ENCODE assay signal across 25 mouse cellular contexts in the genomic region with DNA sequence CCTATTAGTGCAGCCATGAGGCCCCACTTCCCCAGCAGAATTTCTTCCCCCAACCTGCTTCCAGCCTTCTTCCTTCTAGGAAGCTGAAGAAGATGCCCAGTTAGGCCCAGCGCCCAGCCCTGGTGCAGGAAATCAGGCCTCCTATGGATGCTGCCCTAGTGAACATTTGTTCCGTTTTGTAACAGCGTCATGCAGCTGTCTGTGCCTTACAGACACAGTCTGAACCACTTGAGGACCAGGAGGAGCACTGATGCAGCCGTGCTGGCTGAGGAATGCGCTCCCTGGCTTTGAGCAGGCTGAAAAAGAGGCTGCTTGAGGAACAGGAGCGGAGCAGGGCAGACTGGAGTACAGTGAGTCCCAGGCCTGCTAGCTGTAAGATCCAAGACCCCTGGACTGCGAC. TPM values are rescaled to one million over a fixed set of nuclear protein-coding genes. Genes with fewer than 3 reads are reported as not detected.
A peak's percentile ranks its signal among the peaks of the same experiment; 100 is the strongest.
DNase-seq lines count a peak whose midpoint lies in the region; ATAC-seq and TF ChIP-seq lines count a peak whose summit lies in the region.
"Had no signal": no experiment of that assay in that cellular context is flagged by ENCODE, and none has a peak within 500 bp of the region (broad histone marks: within the 10 kb centered on the region; RNA-seq: fewer than 3 reads in every experiment).

No protein-coding gene starts in this region.

- no peak overlapping the region for H3K4me3 ChIP-seq in hindbrain, embryonic 11.5 days (ENCODE audit: low read depth, low read length)
- no peak overlapping the region for H3K4me3 ChIP-seq in hindbrain, embryonic 16.5 days (ENCODE audit: low read length)
- no peak overlapping the region for H3K4me3 ChIP-seq in embryonic facial prominence, embryonic 10.5 days
- no peak overlapping the region for H3K4me3 ChIP-seq in myocyte
- H3K4me3 ChIP-seq in limb, embryonic 10.5 days = no peak overlapping the region
- H3K4me3 ChIP-seq: embryonic facial prominence, embryonic 15.5 days; erythroblast, embryonic 14.5 days; gastrocnemius, adult 2 months; heart, embryonic 13.5 days had no signal

- H3K4me1 ChIP-seq in hindbrain, embryonic 11.5 days (replicated peaks; ENCODE audit: control insufficient read depth, insufficient read depth, low read length) = 0 out of 2 replicates have a peak, but pooled peaks cover 2% of the 10 kb centered on the region
- H3K4me1 ChIP-seq in hindbrain, embryonic 16.5 days (ENCODE audit: control insufficient read depth, insufficient read depth, low read depth, low read length) = peaks cover 7% of the 10 kb centered on the region
- H3K4me1 ChIP-seq in embryonic facial prominence, embryonic 10.5 days = peaks cover 40% of the 10 kb centered on the region
- peaks cover 18% of the 10 kb centered on the region for H3K4me1 ChIP-seq in limb, embryonic 10.5 days

- TF ChIP-seq POLR2A in myocyte (IDR thresholded peaks at IDR 0.05; ENCODE audit: insufficient read length, low read depth) = no peak

- peak; percentile 45 to 47 for DNase-seq in cerebellum, postnatal 25 days
- DNase-seq in hindbrain, embryonic 11.5 days (ENCODE audit: low spot score) = no peak
- DNase-seq in embryonic facial prominence, embryonic 10.5 days (ENCODE audit: low spot score) = no peak
- no peak for DNase-seq in limb, embryonic 10.5 days (ENCODE audit: low spot score)
- DNase-seq: adrenal gland, adult 2 months; adrenal gland, postnatal 25 days; cerebellum, adult 11-12 months; gastrocnemius, adult 2 months; gastrocnemius, postnatal 36 days; heart, adult 11 months; heart, postnatal 36 days; kidney, adult 11 months had no signal

- H3K9ac ChIP-seq in hindbrain, embryonic 11.5 days (ENCODE audit: low read depth, low read length) = 0 out of 2 replicates have a peak overlapping the region, but pooled peaks have one; percentile 4
- H3K9ac ChIP-seq in hindbrain, embryonic 16.5 days (ENCODE audit: low read depth, low read length) = no peak overlapping the region
- H3K9ac ChIP-seq: embryonic facial prominence, embryonic 15.5 days; heart, embryonic 13.5 days had no signal

- no peak for ATAC-seq in cerebellum, adult (ENCODE audit: insufficient number of reproducible peaks, low FRiP score, low TSS enrichment)
- no peak for ATAC-seq in hindbrain, embryonic 11.5 days (ENCODE audit: low FRiP score)
- ATAC-seq in hindbrain, embryonic 16.5 days = no peak
- ATAC-seq: forebrain, embryonic 16.5 days; hindbrain, postnatal 0 days had no signal

- no peaks in the 10 kb centered on the region for H3K9me3 ChIP-seq in hindbrain, embryonic 11.5 days (ENCODE audit: control insufficient read depth, low read length)
- no peaks in the 10 kb centered on the region for H3K9me3 ChIP-seq in hindbrain, embryonic 16.5 days (ENCODE audit: control insufficient read depth, low read length)
- no peaks in the 10 kb centered on the region for H3K9me3 ChIP-seq in embryonic facial prominence, embryonic 10.5 days
- no peaks in the 10 kb centered on the region for H3K9me3 ChIP-seq in limb, embryonic 10.5 days (replicated peaks)
- H3K9me3 ChIP-seq: embryonic facial prominence, embryonic 15.5 days; heart, embryonic 13.5 days had no signal

- H3K79me2 ChIP-seq in myocyte (ENCODE audit: control insufficient read depth, insufficient read depth) = no peaks in the 10 kb centered on the region

- H3K36me3 ChIP-seq in hindbrain, embryonic 11.5 days (ENCODE audit: control insufficient read depth, insufficient read depth, low read length) = no peaks in the 10 kb centered on the region
- H3K36me3 ChIP-seq in hindbrain, embryonic 16.5 days (ENCODE audit: control insufficient read depth, insufficient read depth, low read length) = no peaks in the 10 kb centered on the region
- H3K36me3 ChIP-seq in embryonic facial prominence, embryonic 10.5 days (replicated peaks) = no peaks in the 10 kb centered on the region
- H3K36me3 ChIP-seq in myocyte (ENCODE audit: control insufficient read depth, insufficient read depth) = no peaks in the 10 kb centered on the region
- no peaks in the 10 kb centered on the region for H3K36me3 ChIP-seq in limb, embryonic 10.5 days
- H3K36me3 ChIP-seq: embryonic facial prominence, embryonic 15.5 days; heart, embryonic 13.5 days had no signal

- no peak overlapping the region for H3ac ChIP-seq in myocyte (ENCODE audit: control insufficient read depth, insufficient read length)

- H3K27ac ChIP-seq in hindbrain, embryonic 11.5 days (ENCODE audit: low read depth, low read length) = no peak overlapping the region
- H3K27ac ChIP-seq in hindbrain, embryonic 16.5 days (ENCODE audit: low read depth, low read length) = no peak overlapping the region
- peak overlapping the region; percentile 46; the same call in 1 of the 2 replicates for H3K27ac ChIP-seq in embryonic facial prominence, embryonic 10.5 days (replicated peaks)
- H3K27ac ChIP-seq in limb, embryonic 10.5 days = no peak overlapping the region
- H3K27ac ChIP-seq: embryonic facial prominence, embryonic 15.5 days; gastrocnemius, adult 2 months; heart, embryonic 13.5 days; hindbrain, postnatal 0 days had no signal

- 73% methylated on average over 7 of the region's 7 CpGs for whole genome bisulfite sequencing in hindbrain, embryonic 11.5 days
- WGBS in hindbrain, embryonic 16.5 days = 74% methylated on average over 7 of the region's 7 CpGs
- WGBS in embryonic facial prominence, embryonic 10.5 days = 72% methylated on average over 7 of the region's 7 CpGs
- 74% methylated on average over 7 of the region's 7 CpGs for WGBS in limb, embryonic 10.5 days

- no peak overlapping the region for H3K4me2 ChIP-seq in hindbrain, embryonic 11.5 days (replicated peaks; ENCODE audit: low read depth, low read length)
- H3K4me2 ChIP-seq in hindbrain, embryonic 16.5 days (ENCODE audit: low read length) = no peak overlapping the region
- H3K4me2 ChIP-seq in myocyte (ENCODE audit: low read depth) = no peak overlapping the region
- H3K4me2 ChIP-seq: embryonic facial prominence, embryonic 15.5 days; heart, embryonic 13.5 days had no signal

- no peaks in the 10 kb centered on the region for H3K27me3 ChIP-seq in hindbrain, embryonic 11.5 days (ENCODE audit: control insufficient read depth, insufficient read depth, low read length)
- H3K27me3 ChIP-seq in hindbrain, embryonic 16.5 days (replicated peaks; ENCODE audit: control insufficient read depth, insufficient read depth, low read length) = no peaks in the 10 kb centered on the region
- H3K27me3 ChIP-seq in embryonic facial prominence, embryonic 10.5 days (replicated peaks; ENCODE audit: low read depth, poor library complexity, severe bottlenecking) = no peaks in the 10 kb centered on the region
- H3K27me3 ChIP-seq in myocyte (ENCODE audit: control insufficient read depth, insufficient read depth, insufficient read length) = no peaks in the 10 kb centered on the region
- no peaks in the 10 kb centered on the region for H3K27me3 ChIP-seq in limb, embryonic 10.5 days (ENCODE audit: low read depth, poor library complexity, severe bottlenecking)
- H3K27me3 ChIP-seq: embryonic facial prominence, embryonic 15.5 days; heart, embryonic 13.5 days had no signal

TF ChIP-seq in myocyte, 11 proteins besides CTCF, POLR2A, EP300 and RAD21:
- TF ChIP-seq USF1 (IDR thresholded peaks at IDR 0.05; ENCODE audit: low read depth) = no peak
- TF ChIP-seq REST (IDR thresholded peaks at IDR 0.05; ENCODE audit: insufficient read depth, insufficient read length) = no peak
- TF ChIP-seq CEBPB (IDR thresholded peaks at IDR 0.05; ENCODE audit: insufficient read depth, poor library complexity, severe bottlenecking) = no peak
- no peak for TF ChIP-seq E2F4 (IDR thresholded peaks at IDR 0.05; ENCODE audit: insufficient read depth)
- TF ChIP-seq TCF3 (IDR thresholded peaks at IDR 0.05; ENCODE audit: insufficient read length, low read depth) = no peak
- TF ChIP-seq TCF12 (IDR thresholded peaks at IDR 0.05; ENCODE audit: insufficient read depth, poor library complexity, severe bottlenecking) = no peak
- TF ChIP-seq MAX (IDR thresholded peaks at IDR 0.05; ENCODE audit: low read depth) = no peak
- TF ChIP-seq MYOD1 (IDR thresholded peaks at IDR 0.05; ENCODE audit: control insufficient read depth in 1 of 3, insufficient read length in 2 of 3, low read depth in 2 of 3) = peak in 2 of 3 experiments; percentile 46 to 51
- TF ChIP-seq POLR2AphosphoS2 (IDR thresholded peaks at IDR 0.05; ENCODE audit: insufficient read length, low read depth) = no peak
- peak in 2 of 3 experiments; percentile 34 to 35 for TF ChIP-seq MYOG (IDR thresholded peaks at IDR 0.05; ENCODE audit: control insufficient read depth in 1 of 3, insufficient read depth in 1 of 3, insufficient read length in 2 of 3, low read depth in 2 of 3)

RNA-seq across cellular contexts. Expression of gene 2010003K11Rik, which starts 3.7 kb away (rescaled TPM):
- polyA plus RNA-seq in hindbrain, embryonic 11.5 days (2014; fragmentation: Nextera tagmentation; extraction: Ambion mirVana) = not detected in 2 replicates
- polyA plus RNA-seq in hindbrain, embryonic 16.5 days (2015; fragmentation: Nextera tagmentation; extraction: Ambion mirVana) = not detected in 2 replicates
- polyA plus RNA-seq in embryonic facial prominence, embryonic 10.5 days (2016; fragmentation: Nextera tagmentation; extraction: Ambion mirVana) = not detected in 2 replicates
- polyA plus RNA-seq in myocyte (2012; fragmentation: generic; extraction: Trizol) = 0.05 TPM
- polyA plus RNA-seq in limb, embryonic 10.5 days (2016; fragmentation: Nextera tagmentation; extraction: Ambion mirVana) = not detected in 2 replicates
- polyA plus RNA-seq: cortical plate, adult 2 months; embryonic facial prominence, embryonic 15.5 days; erythroblast, embryonic 14.5 days; forebrain, embryonic 11.5 days; forebrain, embryonic 16.5 days; heart, embryonic 13.5 days; heart, postnatal 0 days; intestine, embryonic 14.5 days; kidney, embryonic 14.5 days had no signal

RNA-seq across cellular contexts. Expression of gene Pcx, which starts 15.6 kb away (rescaled TPM):
- 11.8 and 13.4 TPM in 2 replicates for polyA plus RNA-seq in hindbrain, embryonic 11.5 days (2014; fragmentation: Nextera tagmentation; extraction: Ambion mirVana)
- polyA plus RNA-seq in hindbrain, embryonic 16.5 days (2015; fragmentation: Nextera tagmentation; extraction: Ambion mirVana) = 52.5 and 53.2 TPM in 2 replicates
- polyA plus RNA-seq in embryonic facial prominence, embryonic 10.5 days (2016; fragmentation: Nextera tagmentation; extraction: Ambion mirVana) = 24.1 and 26.8 TPM in 2 replicates
- polyA plus RNA-seq in myocyte (2012; fragmentation: generic; extraction: Trizol) = 16.3 TPM
- polyA plus RNA-seq in limb, embryonic 10.5 days (2016; fragmentation: Nextera tagmentation; extraction: Ambion mirVana) = 15.8 and 18.8 TPM in 2 replicates

RNA-seq across cellular contexts. Expression of gene Syt12, which starts 17.5 kb away (rescaled TPM):
- 0.91 and 0.99 TPM in 2 replicates for polyA plus RNA-seq in hindbrain, embryonic 11.5 days (2014; fragmentation: Nextera tagmentation; extraction: Ambion mirVana)
- 8.4 and 9.0 TPM in 2 replicates for polyA plus RNA-seq in hindbrain, embryonic 16.5 days (2015; fragmentation: Nextera tagmentation; extraction: Ambion mirVana)
- 2.6 and 2.8 TPM in 2 replicates for polyA plus RNA-seq in embryonic facial prominence, embryonic 10.5 days (2016; fragmentation: Nextera tagmentation; extraction: Ambion mirVana)
- polyA plus RNA-seq in myocyte (2012; fragmentation: generic; extraction: Trizol) = 22.3 TPM
- polyA plus RNA-seq in limb, embryonic 10.5 days (2016; fragmentation: Nextera tagmentation; extraction: Ambion mirVana) = 0.53 and 0.95 TPM in 2 replicates
- polyA plus RNA-seq: erythroblast, embryonic 14.5 days had no signal

RNA-seq across cellular contexts. Expression of gene Rhod, which starts 55.5 kb away (rescaled TPM):
- 14.0 and 15.2 TPM in 2 replicates for polyA plus RNA-seq in hindbrain, embryonic 11.5 days (2014; fragmentation: Nextera tagmentation; extraction: Ambion mirVana)
- polyA plus RNA-seq in hindbrain, embryonic 16.5 days (2015; fragmentation: Nextera tagmentation; extraction: Ambion mirVana) = 6.4 and 6.6 TPM in 2 replicates
- polyA plus RNA-seq in embryonic facial prominence, embryonic 10.5 days (2016; fragmentation: Nextera tagmentation; extraction: Ambion mirVana) = 31.5 and 31.8 TPM in 2 replicates
- 51.1 TPM for polyA plus RNA-seq in myocyte (2012; fragmentation: generic; extraction: Trizol)
- 24.7 and 32.9 TPM in 2 replicates for polyA plus RNA-seq in limb, embryonic 10.5 days (2016; fragmentation: Nextera tagmentation; extraction: Ambion mirVana)
- polyA plus RNA-seq: erythroblast, embryonic 14.5 days had no signal

Comparison
In these comparisons a context has a peak if more than half of its experiments do, and no peak if none do; other contexts are left out.
1. DNase-seq: peak in cerebellum, postnatal 25 days (2 of 2); none in hindbrain, embryonic 11.5 days (single experiment), embryonic facial prominence, embryonic 10.5 days (single experiment) and limb, embryonic 10.5 days (single experiment).